Mouse (Mus musculus) forebrain, embryonic 16.5 days (tissue): ENCODE measurements around the gene Pank2. TPM values are rescaled to one million over a fixed set of nuclear protein-coding genes. Genes with fewer than 3 reads are reported as not detected.

Experiments
- ATAC-seq: fragments of 200-750 bp; cut with Nextera tagmentation; 2 replicates; pipeline ENCODE4 v1.8.0; 2017; ENCODE audit warnings: mild to moderate bottlenecking, moderate library complexity
- H3K27ac ChIP-seq: fragments of 300-500 bp; sonication (generic); 2 replicates; pipeline ENCODE4 v1.5.1; 2014; ENCODE audit warnings: low read length, control low read depth
- H3K27me3 ChIP-seq: fragments of 300-500 bp; sonication (generic); replicated peaks from 2 replicates; pipeline ENCODE4 v1.6.1; 2014; ENCODE audit warnings: low read length; ENCODE audit not compliant: control insufficient read depth, insufficient read depth
- H3K36me3 ChIP-seq: fragments of 300-500 bp; sonication (generic); 2 replicates; pipeline ENCODE4 v1.6.1; 2014; ENCODE audit not compliant: control insufficient read depth, insufficient read depth
- H3K4me1 ChIP-seq: fragments of 300-500 bp; sonication (generic); replicated peaks from 2 replicates; pipeline ENCODE4 v1.6.1; 2014; ENCODE audit warnings: low read length; ENCODE audit not compliant: control insufficient read depth, insufficient read depth
- H3K4me2 ChIP-seq: fragments of 300-500 bp; sonication (generic); 2 replicates; pipeline ENCODE4 v1.6.1; 2014; ENCODE audit warnings: mild to moderate bottlenecking, low read length, control low read depth
- H3K4me3 ChIP-seq: fragments of 300-500 bp; sonication (generic); replicated peaks from 2 replicates; pipeline ENCODE4 v1.5.1; 2014; ENCODE audit warnings: mild to moderate bottlenecking, low read length, control low read depth
- H3K9ac ChIP-seq: fragments of 300-500 bp; sonication (generic); replicated peaks from 2 replicates; pipeline ENCODE4 v1.6.1; 2014; ENCODE audit warnings: low read depth, low read length, control low read depth
- H3K9me3 ChIP-seq: fragments of 300-500 bp; sonication (generic); 2 replicates; pipeline ENCODE4 v1.6.1; 2016; ENCODE audit warnings: low read length; ENCODE audit not compliant: control insufficient read depth
- WGBS: fragments of 180-500 bp; shearing (Covaris S2); extraction: QIAGEN DNeasy Blood & Tissue Kit; methylation state at CpG from one replicate; pipeline ENCODE4 v1.1.7; 2014; 5-methylcytosine and 5-hydroxymethylcytosine counted together
- polyA plus RNA-seq: library from polyadenylated mRNA; unstranded; fragments of >200 nt; fragmentation: Nextera tagmentation; extraction: Ambion mirVana; gene quantifications from 2 replicates; pipeline ENCODE4 v1.2.1, GENCODE M21; 2015

Pank2 gene
- polyA plus RNA-seq, 1 experiment from 2014 or later = 26.9 TPM

GRCm38 (mm10) chr2:131255738-131256137 is 6.6 kb upstream of the Pank2 start:
- Histone ChIP-seq H3K9ac (no peak overlapping the region), H3K4me2 (no peak overlapping the region), H3K4me3 (no peak overlapping the region), H3K9me3 (no peaks in the 10 kb centered on the region), H3K4me1 (no peaks in the 10 kb centered on the region), H3K27ac (no peak overlapping the region), H3K27me3 (no peaks in the 10 kb centered on the region), H3K36me3 (no peaks in the 10 kb centered on the region)
- 51% methylated on average over 3 of the region's 3 CpGs for WGBS
- ATAC-seq = no peak

GRCm38 (mm10) chr2:131258693-131259092 is 3.6 kb upstream of the Pank2 start:
- 81% methylated on average over 8 of the region's 8 CpGs for WGBS
- H3K4me2 ChIP-seq = no peak overlapping the region
- ATAC-seq = no peak

GRCm38 (mm10) chr2:131260544-131261307 is 1.6 kb upstream of the Pank2 start:
- Histone ChIP-seq H3K27ac (no peak overlapping the region), H3K27me3 (no peaks in the 10 kb centered on the region), H3K4me1 (peaks cover 24% of the 10 kb centered on the region), H3K4me2 (no peak overlapping the region), H3K36me3 (no peaks in the 10 kb centered on the region), H3K9ac (no peak overlapping the region), H3K4me3 (no peak overlapping the region), H3K9me3 (no peaks in the 10 kb centered on the region)
- no peak for ATAC-seq
- WGBS = 59% methylated on average over 9 of the region's 9 CpGs

More at GRCm38 (mm10) chr2:131258693-131259092, 3.6 kb upstream of the Pank2 start:
- Histone ChIP-seq H3K4me3 (no peak overlapping the region), H3K4me1 (peaks cover 10% of the 10 kb centered on the region), H3K36me3 (no peaks in the 10 kb centered on the region), H3K27me3 (no peaks in the 10 kb centered on the region), H3K9ac (no peak overlapping the region), H3K27ac (no peak overlapping the region), H3K9me3 (no peaks in the 10 kb centered on the region)

GRCm38 (mm10) chr2:131261481-131262212 is 648 bp upstream of the Pank2 start:
- no peaks in the 10 kb centered on the region for H3K27me3 ChIP-seq
- H3K4me2 ChIP-seq = peak overlapping the region; percentile 85
- peak overlapping the region; percentile 99 for H3K27ac ChIP-seq
- WGBS = 4% methylated on average over 10 of the region's 10 CpGs
- H3K9ac ChIP-seq = peak overlapping the region; percentile 73
- peak; percentile 69 for ATAC-seq
- H3K9me3 ChIP-seq = no peaks in the 10 kb centered on the region
- H3K4me3 ChIP-seq = peak overlapping the region; percentile 86
- H3K4me1 ChIP-seq = peaks cover 24% of the 10 kb centered on the region
- H3K36me3 ChIP-seq = no peaks in the 10 kb centered on the region

GRCm38 (mm10) chr2:131262680-131263670 is 680 bp downstream of the Pank2 start:
- Histone ChIP-seq H3K4me2 (peak overlapping the region; percentile 91), H3K27me3 (no peaks in the 10 kb centered on the region), H3K9ac (peak overlapping the region; percentile 96), H3K4me3 (peak overlapping the region; percentile 86), H3K9me3 (no peaks in the 10 kb centered on the region), H3K27ac (peak overlapping the region; percentile 98), H3K4me1 (peaks cover 24% of the 10 kb centered on the region), H3K36me3 (no peaks in the 10 kb centered on the region)
- WGBS = under 1% methylated on average over 49 of the region's 59 CpGs
- peak; percentile 72 for ATAC-seq

GRCm38 (mm10) chr2:131264027-131264426 is 1.7 kb downstream of the Pank2 start:
- H3K27me3 ChIP-seq = no peaks in the 10 kb centered on the region
- ATAC-seq = no peak
- no peak overlapping the region for H3K9ac ChIP-seq
- 62% methylated on average over 6 of the region's 6 CpGs for WGBS
- H3K4me1 ChIP-seq = peaks cover 24% of the 10 kb centered on the region
- peak overlapping the region; percentile 91 for H3K4me2 ChIP-seq
- no peak overlapping the region for H3K27ac ChIP-seq
- no peak overlapping the region for H3K4me3 ChIP-seq
- no peaks in the 10 kb centered on the region for H3K9me3 ChIP-seq
- no peaks in the 10 kb centered on the region for H3K36me3 ChIP-seq

- 76% methylated on average over 2 of the region's 2 CpGs for WGBS
- Histone ChIP-seq H3K27me3 (no peaks in the 10 kb centered on the region), H3K4me1 (peaks cover 24% of the 10 kb centered on the region), H3K4me2 (no peak overlapping the region), H3K9me3 (no peaks in the 10 kb centered on the region), H3K36me3 (no peaks in the 10 kb centered on the region), H3K9ac (no peak overlapping the region), H3K4me3 (no peak overlapping the region), H3K27ac (no peak overlapping the region)
- no peak for ATAC-seq
Measured at GRCm38 (mm10) chr2:131265056-131265455, 2.8 kb downstream of the Pank2 start.

GRCm38 (mm10) chr2:131275493-131275892 is 13.2 kb downstream of the Pank2 start:
- no peak overlapping the region for H3K9ac ChIP-seq
- ATAC-seq = no peak
- 98% methylated on average over 3 of the region's 3 CpGs for WGBS

GRCm38 (mm10) chr2:131276722-131277121 is 14.4 kb downstream of the Pank2 start:
- no peak overlapping the region for H3K4me2 ChIP-seq
- 93% methylated on average over 5 of the region's 5 CpGs for WGBS
- no peaks in the 10 kb centered on the region for H3K9me3 ChIP-seq
- no peak for ATAC-seq
- H3K27ac ChIP-seq = no peak overlapping the region
- H3K36me3 ChIP-seq = peaks cover 24% of the 10 kb centered on the region
- no peak overlapping the region for H3K9ac ChIP-seq
- no peaks in the 10 kb centered on the region for H3K4me1 ChIP-seq
- no peaks in the 10 kb centered on the region for H3K27me3 ChIP-seq
- H3K4me3 ChIP-seq = no peak overlapping the region

More at GRCm38 (mm10) chr2:131275493-131275892, 13.2 kb downstream of the Pank2 start:
- H3K27ac ChIP-seq = no peak overlapping the region
- H3K4me1 ChIP-seq = no peaks in the 10 kb centered on the region
- no peaks in the 10 kb centered on the region for H3K9me3 ChIP-seq
- no peaks in the 10 kb centered on the region for H3K27me3 ChIP-seq
- H3K36me3 ChIP-seq = peaks cover 24% of the 10 kb centered on the region
- no peak overlapping the region for H3K4me2 ChIP-seq
- H3K4me3 ChIP-seq = no peak overlapping the region
